Mouse (Mus musculus): ENCODE measurements at regions not wholly inside any gene's neighbourhood (a gene's known extent, or its start where the extent isn't known, plus 50 kb on each side); places are given as distances from the start of the nearest gene placed in this dataset.
A peak's percentile ranks its signal among the peaks of the same experiment; 100 is the strongest.

DNA sequence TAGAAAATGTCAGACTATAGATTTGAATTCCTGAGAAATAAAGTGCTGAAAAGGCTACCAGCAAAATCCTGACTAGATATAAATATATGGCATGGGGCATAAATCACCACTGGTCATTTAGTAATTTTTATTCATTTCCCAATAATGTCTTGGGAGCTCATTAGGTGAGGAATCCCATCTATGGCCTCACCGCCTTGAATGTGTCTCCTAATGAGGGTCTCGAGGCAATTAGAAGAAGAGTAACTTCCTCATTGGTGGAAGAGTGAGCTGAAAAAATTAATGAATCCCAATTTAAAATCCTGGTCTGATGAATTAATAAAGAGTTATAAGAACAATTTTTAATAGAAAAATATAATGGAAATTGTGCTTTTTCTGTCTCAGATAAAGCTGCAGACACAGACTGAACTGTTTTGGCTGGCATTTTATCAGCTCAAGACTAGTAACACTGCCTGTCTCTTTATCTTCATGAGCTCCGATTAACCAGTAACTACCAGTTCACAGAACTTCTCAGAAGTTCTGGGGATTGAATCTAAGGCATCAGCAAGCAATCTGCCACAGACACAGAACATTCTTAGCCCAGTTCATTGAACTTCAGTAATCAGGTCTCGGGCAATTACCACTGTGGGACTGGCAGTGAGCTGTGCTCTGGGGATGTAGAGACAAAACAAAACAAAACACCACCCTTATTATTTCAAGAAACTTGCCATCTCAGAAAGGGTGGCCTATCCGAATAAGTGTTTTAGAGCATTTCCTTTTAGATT, 170.7 kb downstream of the Plpp3 start:
- no peak for DNase-seq

DNA sequence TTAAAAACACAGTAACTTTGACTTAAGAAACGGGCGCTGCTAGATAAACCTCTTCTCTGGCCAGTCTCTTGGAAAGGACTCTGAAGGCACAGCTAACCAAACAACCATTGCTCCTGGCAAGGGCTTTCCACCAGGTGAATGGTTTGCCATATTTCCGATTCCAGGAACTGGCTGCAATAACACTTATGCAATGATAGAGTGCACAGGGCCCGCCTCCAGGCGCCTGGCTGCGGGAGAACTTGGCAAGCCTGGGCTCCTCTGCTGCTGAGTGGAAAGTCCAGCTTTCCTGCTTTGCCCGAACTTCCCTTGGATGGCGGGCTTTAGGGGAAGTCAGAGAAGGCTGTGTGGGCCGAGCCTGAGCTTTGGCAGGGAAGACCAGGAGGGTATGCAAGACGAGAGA, 171.6 kb downstream of the Plpp3 start:
- peak; percentile 12 for DNase-seq

DNA sequence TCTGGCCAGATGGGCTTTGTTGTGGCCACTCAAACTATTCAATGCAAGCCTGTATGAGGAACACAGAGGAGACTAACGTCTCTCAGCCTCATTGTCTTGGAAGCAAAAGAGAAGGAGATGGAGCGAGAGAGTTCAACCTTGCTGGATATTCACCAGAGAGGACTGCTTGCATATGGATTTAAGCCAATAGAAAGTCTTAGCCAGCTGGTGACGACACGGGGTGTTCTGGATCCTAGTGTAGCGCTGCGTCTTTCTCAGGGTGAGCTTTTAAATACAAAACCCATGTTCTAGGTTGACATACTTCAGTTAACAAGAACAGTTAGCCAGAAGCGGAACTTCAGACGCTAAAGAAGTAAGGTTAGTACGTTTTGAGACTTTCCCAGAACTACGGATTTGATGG, 174.9 kb downstream of the Plpp3 start:
- DNase-seq: no peak

DNA sequence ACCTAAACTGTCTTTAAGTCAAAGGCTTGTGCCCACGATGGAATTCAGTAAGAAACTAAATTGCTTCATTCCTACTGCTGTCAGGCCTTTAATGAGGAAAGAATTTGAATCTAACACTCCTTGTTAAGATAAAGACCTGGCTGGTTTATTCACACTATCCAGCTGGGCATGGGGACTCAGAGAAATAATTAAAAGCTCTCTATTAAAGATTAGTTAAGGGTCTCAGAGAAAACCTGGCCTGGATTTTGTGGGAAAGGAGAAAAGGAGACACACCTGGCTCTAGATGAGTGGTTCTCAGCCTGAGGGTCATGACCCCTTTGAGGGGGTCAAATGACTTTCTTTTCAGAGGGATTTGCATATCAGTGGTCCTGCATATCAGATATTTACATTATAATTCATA, 178.7 kb downstream of the Plpp3 start:
- no peak for DNase-seq

DNA sequence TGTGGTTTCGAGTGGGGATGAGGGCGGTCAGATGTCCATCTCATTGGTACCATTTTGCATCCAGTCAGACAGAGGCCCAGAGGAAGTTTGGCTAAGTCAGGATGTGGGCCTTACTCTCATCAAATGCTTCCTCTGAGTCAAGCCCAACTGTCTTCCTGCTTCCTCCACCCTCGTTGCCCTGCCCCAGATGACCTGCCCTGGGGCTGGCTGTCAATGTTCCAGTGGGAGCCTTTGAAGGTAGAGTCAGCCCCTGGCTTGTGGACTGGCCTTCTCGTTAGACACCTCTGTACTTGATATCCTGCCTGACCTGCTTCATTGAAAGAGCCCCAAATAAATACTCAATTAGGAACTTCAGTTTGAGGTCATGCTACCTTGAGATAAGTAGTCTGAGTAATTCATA, 179.4 kb downstream of the Plpp3 start:
- DNase-seq: no peak

DNA sequence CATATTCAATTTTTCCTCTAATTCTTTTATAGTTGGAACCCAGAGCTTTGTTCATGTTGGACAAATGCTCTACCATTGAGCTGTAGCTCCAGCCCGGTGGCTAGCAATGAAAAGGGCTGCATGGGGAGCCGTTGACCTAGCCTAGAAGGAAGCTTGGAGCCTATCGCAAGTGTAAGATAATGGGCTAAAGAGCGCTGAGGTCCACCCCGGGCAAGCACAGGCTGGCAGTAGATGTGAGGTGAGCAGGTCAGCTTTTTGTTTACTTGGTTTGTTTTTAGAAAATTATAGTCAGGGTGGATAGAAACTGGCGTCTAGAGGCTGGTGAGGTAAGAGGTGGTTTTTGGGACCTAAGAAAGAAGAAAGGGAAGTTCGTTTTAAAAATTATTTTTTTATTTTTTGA, 181.0 kb downstream of the Plpp3 start:
- no peak for DNase-seq

DNA sequence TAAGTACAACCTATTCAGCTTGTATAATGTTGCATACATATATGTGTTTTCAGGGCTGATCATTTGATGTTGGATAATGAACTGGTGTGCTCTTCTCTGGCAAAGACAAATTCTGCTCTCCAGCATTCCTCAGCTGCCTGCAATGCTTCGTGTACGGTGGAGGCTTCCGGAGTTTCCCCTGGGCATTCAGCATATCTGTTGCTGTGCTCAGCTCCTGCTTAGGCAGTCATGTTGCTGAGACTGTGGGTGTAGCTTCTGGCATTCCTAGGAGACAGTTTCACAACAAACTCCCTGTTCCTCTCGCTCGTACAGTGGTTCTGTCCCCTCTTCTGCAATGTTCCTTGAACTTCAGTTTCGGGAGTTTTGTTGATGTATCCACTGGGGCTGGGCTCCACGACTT, 181.7 kb downstream of the Plpp3 start:
- DNase-seq: no peak

DNA sequence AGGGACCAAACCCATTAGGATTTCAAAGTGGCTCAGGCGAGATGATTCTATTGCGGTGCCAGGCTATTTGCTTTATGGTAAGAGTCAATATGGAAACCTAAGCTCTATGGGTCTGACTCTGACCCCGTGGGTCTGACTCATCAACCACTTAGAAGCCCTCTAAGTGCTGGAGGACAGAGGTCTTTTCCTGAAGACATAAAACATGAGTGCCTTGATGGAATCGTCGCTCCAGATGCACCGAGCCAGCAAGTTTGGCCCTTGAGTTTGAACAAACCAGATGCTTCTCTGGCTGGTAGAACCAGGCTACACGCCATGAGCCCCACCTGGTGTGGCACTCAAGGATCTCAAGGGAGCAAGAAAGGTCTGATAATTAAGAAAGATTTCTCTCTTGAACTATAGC, 184.1 kb downstream of the Plpp3 start:
- DNase-seq: no peak

DNA sequence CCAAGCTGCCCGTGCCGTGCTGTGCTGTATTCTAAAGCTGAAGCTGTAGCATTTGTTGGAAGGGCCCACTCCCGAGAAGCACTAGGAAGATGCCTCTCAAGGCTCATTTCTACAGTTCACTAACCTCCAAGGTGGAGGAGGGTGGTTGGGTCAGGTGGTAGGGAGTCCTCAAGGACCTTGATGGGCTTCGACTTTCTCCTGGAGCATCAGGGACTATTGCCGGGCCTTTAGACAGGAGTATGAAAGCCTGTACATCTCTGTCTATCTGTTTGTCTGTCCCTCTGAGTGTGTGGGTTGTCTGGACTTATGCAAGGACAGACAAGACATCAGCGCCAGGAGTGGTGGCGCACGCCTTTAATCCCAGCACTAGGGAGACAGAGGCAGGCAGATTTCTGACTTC, 189.7 kb downstream of the Plpp3 start:
- DNase-seq: no peak

DNA sequence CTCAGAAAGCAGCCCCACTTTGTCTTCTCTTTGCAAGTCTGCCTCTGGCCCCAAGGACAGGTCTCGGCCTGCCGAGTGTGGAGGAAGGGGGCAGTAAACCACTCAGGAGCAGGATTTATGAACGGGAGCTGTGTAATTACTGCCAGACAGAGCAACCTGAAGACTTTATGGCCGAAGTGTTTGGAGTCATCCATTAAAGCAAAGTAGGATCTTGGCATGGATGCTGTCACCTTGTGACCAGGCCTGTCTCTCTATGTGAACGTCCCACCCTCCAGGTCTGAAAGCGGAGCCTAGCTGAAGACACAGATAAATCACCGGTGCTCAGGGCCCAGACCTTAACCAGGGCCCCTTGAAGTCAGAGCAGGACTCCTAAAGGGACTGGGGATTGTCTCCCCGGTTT, 190.8 kb downstream of the Plpp3 start:
- no peak for DNase-seq

DNA sequence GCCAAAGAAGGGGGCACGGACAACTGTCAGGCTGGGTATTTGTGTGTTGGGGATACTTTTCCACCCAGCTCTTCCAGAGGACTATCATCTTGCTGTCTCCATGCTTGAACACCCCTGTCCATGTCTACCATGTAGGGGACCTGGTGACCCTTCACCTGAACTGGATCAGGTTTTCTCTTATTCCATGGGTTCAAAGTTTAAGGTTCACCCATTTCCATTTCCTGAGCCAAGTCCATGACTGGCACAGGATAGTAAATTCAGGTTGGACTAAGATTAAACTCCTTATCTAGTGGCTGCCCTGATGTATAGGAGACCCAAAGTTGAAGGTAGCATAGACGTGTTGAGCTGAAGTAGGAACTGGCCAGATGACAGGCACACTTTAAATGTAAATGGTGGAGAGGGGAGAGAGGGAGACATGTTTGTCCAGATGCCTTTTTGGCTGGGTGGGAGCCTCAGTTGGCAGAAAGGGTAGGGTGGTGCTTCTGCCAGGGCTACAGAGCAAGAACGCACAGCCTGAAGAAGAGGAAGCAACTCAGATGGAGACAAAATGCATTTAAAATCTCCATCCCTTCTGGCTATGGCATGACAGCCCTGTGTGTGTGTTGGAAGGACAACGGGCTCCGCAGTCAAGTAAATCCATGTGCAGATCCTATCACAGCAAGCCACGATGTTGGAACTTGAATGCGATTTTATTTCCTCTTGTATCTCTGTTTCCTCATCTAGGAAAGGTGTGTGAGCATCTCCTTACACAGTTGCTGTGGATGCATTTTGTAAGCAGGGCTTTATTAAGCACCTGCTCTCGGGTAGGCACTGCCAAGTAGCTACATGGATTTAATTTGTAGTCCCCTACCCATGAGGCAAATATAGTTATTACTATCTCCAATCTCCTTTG, 192.4 kb downstream of the Plpp3 start:
- no peak for DNase-seq

DNA sequence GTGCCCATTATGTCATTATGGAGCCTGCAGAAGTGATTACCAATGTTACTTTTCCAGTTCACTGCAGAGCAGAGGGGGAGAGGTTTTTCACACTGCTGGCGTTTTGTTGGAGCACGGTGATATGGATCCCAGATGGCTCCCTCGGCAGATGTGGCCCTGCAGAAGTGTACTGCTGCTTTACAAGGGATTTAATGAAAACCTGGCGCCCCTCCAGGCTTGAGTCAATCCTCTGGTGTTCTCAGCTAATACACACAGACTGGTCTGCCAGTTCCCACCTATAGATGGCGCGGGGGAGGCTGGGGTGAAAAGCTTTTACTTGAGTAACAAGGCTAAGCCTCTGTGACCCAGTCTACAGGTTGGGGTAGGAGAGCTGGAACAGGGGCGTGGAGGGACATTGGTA, 195.2 kb downstream of the Plpp3 start:
- DNase-seq: no peak

DNA sequence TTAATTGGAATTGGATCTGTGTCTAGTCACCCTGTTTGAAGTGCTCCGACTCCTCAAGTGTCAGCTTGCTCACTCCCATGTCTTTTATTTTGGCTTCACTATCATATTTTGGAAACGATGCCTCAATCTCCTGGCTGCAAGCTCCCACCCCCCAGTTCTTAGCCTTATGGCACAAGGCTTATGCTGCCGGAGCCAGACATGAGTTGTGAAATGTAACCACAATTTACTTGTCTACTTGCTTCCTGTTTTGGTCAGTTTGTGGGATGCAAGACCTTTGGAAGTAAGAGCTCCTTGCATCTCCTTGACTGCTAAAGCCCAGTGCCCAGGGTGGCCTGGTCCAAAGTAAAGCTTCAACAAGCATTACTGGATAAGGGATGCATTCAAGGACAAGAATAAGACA, 195.8 kb downstream of the Plpp3 start:
- DNase-seq: no peak

DNA sequence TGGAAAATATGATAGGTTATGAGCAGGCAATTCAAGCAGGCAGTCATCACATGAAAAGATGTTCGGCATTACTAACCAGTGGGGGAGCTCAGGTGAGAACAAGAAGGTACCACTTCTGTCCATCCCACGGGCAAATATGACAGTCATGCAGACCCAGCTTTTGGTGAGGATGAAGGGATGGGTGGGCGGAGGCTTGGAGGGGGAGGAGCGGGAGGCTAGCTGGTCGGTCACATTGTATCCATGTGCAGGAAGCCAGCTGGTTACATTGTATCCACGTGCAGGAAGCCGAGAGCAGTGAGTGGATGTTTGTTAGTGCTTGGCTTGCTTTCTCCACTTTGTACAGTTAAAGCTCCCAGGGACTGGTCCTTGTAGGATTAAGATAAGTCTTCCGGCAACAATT, 196.9 kb downstream of the Plpp3 start:
- no peak for DNase-seq

DNA sequence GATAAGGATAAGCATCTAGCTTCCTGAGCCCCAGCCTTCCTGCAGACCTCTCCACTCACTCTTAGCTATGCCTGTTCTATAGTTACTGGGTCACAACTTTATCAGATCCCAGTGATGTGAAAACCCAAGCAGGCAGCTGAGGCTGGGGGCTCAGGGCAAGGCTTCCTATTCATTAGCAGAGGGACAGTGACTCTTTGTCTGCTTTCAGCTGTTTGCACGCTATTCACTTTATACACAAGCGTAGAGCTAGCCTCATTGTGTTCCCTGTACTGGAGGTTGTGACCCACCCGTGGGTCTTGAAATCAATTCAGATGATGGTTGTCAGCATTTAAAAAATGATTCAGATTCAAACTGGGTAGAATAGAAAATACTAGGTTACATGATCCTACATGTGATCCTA, 199.5 kb downstream of the Plpp3 start:
- DNase-seq: no peak

DNA sequence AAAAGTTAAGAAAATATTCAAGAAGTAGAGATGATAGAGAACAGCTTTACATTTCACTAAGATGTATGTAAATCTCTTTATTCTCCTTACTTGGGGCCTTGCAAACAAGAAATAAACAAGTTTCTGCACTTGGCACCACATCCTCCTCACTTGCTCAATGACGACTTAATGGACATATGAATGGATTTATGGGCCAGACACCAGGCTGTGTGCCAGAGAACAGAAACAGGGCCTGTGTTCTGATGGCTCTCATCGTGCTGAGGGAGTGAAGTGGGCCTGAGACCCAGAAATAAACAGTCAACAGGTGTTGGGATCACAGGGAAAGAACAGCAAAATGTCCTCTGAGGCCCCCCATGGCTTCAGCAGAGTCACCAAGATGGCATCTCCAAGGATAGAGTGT, 201.6 kb downstream of the Plpp3 start:
- DNase-seq: no peak

DNA sequence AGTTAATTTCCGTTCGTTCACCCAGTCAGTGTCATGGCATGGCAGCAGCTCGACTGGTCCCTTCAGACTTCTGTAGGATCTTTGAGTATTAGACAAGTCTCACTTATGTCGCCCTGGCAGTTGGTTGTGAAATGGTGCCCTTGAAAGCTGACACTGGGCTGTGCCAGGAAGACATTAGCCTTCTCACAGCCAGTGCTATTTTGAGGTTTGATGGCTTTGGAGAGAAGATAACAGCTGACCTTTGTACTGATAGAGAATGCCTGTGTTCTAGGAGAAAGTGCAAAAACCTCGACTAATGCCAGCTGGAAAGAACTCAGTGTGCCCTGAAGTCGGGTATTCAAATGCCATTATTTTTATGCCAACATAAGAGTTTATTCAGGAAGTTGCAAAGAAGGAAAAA, 207.3 kb downstream of the Plpp3 start:
- DNase-seq: no peak

DNA sequence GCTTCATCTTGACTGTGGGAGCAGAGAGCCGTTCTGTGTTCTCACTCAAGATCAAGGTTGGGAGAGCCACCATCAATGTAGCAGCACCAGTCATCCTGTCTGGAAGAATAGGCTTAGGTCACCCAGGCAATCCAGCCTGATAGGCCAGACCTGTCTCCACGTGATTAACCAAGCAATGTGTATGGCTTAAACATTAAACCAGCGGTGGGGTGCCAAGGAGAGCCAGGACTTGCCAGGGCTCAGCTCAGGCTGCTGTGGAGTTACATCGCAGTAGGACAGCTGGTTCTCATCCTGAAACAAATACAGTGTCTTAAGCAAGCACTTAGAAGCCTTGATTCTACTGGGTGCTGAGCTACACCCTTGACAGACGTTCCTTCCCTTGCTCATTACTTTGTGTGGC, 207.9 kb downstream of the Plpp3 start:
- DNase-seq: no peak

DNA sequence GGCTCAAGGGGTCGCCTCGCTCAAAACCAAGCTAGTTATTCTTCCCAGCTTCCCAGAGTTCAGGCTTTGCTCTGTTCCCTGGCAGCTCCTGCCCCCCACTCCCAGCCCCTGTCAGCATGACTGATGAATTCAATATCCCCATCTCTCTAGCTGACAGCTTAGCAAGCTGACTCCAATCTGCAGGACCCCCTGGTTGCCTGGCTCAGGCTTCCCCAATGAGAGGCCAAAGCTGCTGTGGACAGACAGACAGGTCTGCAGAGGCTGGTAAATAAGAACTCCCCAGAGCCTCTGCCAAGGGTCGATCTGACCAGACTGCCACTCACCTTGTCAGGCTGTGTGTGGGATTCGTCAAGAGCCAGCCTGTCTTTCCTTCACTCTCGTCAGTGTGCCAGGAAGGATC, 219.4 kb downstream of the Plpp3 start:
- no peak for DNase-seq

DNA sequence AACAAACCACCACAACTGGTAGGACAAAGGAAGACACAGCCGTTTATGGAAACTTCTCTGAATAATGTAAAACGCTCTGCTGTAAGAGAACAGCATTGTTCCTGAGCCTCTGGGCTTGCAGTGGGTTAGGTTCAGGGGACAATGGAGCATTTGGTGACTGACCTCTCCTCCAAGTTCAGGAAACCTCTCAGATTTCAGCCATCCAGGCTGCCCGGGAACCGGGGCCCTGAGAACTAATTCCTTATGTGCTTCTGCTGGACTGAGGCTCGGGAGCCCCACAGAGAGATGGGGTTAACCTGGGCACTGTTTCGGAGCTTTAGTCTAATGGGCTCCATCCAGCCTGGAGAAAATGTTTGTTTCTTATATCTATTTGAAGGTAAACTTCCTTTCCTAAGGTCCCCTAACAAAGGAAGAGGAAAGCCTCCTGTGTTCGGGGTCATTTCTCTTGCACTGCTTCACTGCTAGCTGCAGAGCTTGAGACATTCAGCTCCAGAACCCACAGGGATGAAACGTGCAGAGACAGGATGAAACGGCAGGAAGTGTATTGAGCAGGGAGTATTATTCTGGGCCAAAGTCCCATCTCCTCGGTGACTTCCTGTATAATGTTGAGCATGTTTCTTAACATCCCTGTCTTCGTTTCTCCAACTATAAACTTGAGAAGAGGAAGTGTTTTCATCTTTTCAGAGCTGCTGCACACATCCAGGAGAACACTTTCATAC, 220.5 kb downstream of the Plpp3 start:
- no peak for DNase-seq

DNA sequence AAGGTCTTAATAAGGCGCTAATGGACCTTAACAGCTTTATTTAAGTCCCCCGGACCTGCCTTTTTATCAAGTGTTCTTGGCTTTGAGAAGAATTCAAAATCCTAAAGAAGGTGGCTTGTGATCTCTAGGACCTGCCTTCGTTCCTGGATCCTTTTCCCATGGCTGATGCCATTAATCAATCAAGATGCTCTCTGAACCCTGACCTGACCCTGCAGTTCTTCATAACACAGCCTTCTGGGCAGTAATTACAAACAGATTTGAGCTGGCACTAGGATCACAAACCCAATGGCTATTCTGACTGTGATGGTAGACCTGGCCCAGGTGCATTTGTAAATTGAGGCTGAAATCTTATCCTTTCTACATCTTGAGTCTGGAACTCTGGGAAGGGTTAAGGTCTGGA, 227.7 kb downstream of the Plpp3 start:
- DNase-seq: no peak

DNA sequence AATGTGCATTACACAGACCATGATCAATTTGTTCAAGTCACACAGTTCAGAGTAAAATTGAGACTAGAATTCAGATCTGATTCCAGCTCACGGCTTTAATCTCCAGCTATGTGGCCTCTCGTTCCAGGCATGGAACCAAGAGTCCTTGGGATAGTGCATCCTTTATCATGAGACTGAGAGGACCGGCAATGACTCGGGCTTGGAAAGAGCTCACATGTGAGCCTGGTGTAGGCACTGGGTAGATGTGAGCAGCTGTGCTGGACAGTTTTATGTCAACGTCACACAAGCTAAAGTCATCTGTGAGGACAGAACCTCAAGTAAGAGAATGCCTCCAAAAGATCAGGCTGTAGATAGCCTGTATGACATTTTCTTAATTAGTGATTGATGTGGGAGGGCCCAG, 228.3 kb downstream of the Plpp3 start:
- DNase-seq: no peak

DNA sequence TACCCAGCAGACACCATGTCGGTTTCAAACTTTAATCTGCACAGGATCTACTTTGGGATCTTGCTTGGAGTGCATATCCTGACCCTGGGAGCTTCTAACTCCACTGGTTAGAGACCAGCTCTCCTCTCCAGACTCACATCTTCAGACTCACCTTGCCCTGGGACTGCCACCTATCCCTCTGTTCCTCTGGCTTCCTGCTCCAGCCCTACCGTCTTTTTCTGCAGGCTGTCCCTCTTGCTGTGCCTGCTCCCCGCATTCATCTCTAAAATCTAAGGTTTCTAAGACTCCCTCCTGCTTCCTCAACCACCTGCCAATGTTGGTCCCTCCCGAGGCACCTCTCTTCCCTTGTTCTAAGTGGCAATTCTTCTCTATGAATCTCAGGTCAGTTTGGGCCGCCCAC, 233.2 kb downstream of the Plpp3 start:
- no peak for DNase-seq

DNA sequence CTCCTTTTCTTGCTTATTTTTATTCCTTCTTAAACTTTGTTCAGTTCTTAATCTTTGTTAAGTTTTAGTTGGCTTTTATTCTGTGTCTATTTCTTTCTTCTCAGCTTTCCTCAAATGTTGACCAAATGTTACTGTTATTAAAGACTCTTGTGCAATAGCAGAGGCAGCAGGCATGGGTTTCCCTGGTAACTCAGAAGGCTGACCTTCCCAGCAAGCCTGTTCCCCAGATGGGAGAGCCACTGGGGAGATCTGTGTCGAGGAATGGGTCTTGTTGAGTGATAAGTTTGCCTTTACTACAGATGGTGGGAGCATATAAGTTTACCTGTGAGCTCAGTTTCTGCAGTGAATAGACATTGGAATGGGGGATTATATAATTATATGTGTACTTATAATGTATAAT, 237.2 kb downstream of the Plpp3 start:
- no peak for DNase-seq
